Mouse (Mus musculus) intestine, embryonic 16.5 days (tissue): Measurements from ENCODE around the gene Naip6. TPM values are rescaled to one million over a fixed set of nuclear protein-coding genes. Genes with fewer than 3 reads are reported as not detected.
"Not testable (repeated sequence)": the region's sequence is repeated elsewhere in the genome, so short reads cannot be mapped to it uniquely, and the experiment has no call there.

Experiments
- ATAC-seq: fragments of 200-750 bp; cut with Nextera tagmentation; 2 replicates; pipeline ENCODE4 v1.8.0; 2017; ENCODE audit warnings: moderate TSS enrichment, moderate library complexity
- H3K27ac ChIP-seq: fragments of 300-500 bp; sonication (generic); 2 replicates; pipeline ENCODE4 v1.5.1; 2014; ENCODE audit warnings: mild to moderate bottlenecking, low read length
- H3K27me3 ChIP-seq: fragments of 300-500 bp; sonication (generic); replicated peaks from 2 replicates; pipeline ENCODE4 v1.6.1; 2014; ENCODE audit warnings: low read length, control low read depth, mixed read lengths; ENCODE audit not compliant: control insufficient read depth, insufficient read depth
- H3K36me3 ChIP-seq: fragments of 300-500 bp; sonication (generic); 2 replicates; pipeline ENCODE4 v1.6.1; 2014; ENCODE audit warnings: low read length, control low read depth; ENCODE audit not compliant: control insufficient read depth, insufficient read depth
- H3K4me1 ChIP-seq: fragments of 300-500 bp; sonication (generic); 2 replicates; pipeline ENCODE4 v1.6.1; 2014; ENCODE audit warnings: low read length, control low read depth, mixed read lengths; ENCODE audit not compliant: control insufficient read depth, insufficient read depth
- H3K4me2 ChIP-seq: fragments of 300-500 bp; sonication (generic); 2 replicates; pipeline ENCODE4 v1.6.1; 2014; ENCODE audit warnings: low read depth, low read length, control low read depth
- H3K4me3 ChIP-seq: fragments of 300-500 bp; sonication (generic); 2 replicates; pipeline ENCODE4 v1.5.1; 2014; ENCODE audit warnings: mild to moderate bottlenecking, low read length
- H3K9ac ChIP-seq: fragments of 300-500 bp; sonication (generic); 2 replicates; pipeline ENCODE4 v1.6.1; 2014; ENCODE audit warnings: low read depth, low read length
- H3K9me3 ChIP-seq: fragments of 300-500 bp; sonication (generic); 2 replicates; pipeline ENCODE4 v1.6.1; 2016; ENCODE audit warnings: low read length, control low read depth; ENCODE audit not compliant: control insufficient read depth
- WGBS: fragments of 180-500 bp; shearing (Covaris S2); extraction: QIAGEN DNeasy Blood & Tissue Kit; methylation state at CpG from one replicate; pipeline ENCODE4 v1.1.7; 2014; 5-methylcytosine and 5-hydroxymethylcytosine counted together
- polyA plus RNA-seq: library from polyadenylated mRNA; unstranded; fragments of >200 nt; fragmentation: Nextera tagmentation; extraction: Ambion mirVana; gene quantifications from 2 replicates; pipeline ENCODE4 v1.2.1, GENCODE M21; 2015

The Naip6 gene
- 11.7 and 15.3 TPM in 2 replicates for polyA plus RNA-seq

DNA sequence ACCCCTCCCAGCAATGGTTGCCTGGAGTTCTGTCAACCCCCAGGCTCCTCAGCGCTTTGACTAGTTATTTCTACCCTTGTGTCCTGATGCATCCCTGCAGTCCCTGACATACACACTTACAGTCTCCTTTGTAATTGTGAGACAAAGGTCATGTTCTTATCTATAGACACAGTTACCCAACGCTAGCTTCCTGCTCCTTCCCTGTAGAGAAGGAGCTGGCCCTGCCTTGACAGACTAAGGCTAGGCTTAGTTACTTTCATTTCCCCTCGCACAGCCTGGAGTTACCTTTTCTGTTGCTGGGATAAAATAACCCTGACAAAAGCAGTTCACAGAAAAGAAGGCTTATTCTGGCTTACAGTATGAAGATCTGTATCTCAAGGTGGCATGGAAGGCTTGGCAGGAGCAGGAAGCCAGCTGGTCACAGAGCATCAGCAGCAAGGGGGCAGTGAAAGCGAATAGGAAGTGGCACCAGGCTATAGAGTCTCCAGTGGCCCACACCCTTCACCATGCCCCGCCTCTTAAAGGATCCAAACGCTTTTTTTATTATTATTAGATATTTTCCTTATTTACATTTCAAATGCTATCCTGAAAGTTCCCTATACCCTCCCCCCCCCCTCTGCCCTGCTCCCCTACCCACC is at the start of gene Naip6:
TSS of gene Naip6 (minus strand) at position 419 of the 638 bp plus-strand sequence.
- H3K4me1 ChIP-seq, H3K36me3 ChIP-seq, H3K9me3 ChIP-seq, H3K9ac ChIP-seq, H3K27me3 ChIP-seq: not testable (repeated sequence)
- peak; percentile 99 for ATAC-seq
- WGBS: 56% methylated on average over 5 of the region's 6 CpGs
- Histone ChIP-seq H3K4me2 (peak within 1 kb of the TSS; percentile 30), H3K4me3 (peak within 1 kb of the TSS; percentile 36), H3K27ac (peak within 1 kb of the TSS; percentile 45; the same call in 1 of the 2 replicates)

- WGBS: 64% methylated on average over 2 of the region's 2 CpGs
- H3K4me3 ChIP-seq, H3K9ac ChIP-seq, H3K36me3 ChIP-seq, H3K27ac ChIP-seq, H3K27me3 ChIP-seq, H3K4me2 ChIP-seq, H3K4me1 ChIP-seq, ATAC-seq, H3K9me3 ChIP-seq: not testable (repeated sequence)
These were observed 34.8 kb upstream of the Naip6 start for GRCm38 (mm10) chr13:100352315-100352714.

DNA sequence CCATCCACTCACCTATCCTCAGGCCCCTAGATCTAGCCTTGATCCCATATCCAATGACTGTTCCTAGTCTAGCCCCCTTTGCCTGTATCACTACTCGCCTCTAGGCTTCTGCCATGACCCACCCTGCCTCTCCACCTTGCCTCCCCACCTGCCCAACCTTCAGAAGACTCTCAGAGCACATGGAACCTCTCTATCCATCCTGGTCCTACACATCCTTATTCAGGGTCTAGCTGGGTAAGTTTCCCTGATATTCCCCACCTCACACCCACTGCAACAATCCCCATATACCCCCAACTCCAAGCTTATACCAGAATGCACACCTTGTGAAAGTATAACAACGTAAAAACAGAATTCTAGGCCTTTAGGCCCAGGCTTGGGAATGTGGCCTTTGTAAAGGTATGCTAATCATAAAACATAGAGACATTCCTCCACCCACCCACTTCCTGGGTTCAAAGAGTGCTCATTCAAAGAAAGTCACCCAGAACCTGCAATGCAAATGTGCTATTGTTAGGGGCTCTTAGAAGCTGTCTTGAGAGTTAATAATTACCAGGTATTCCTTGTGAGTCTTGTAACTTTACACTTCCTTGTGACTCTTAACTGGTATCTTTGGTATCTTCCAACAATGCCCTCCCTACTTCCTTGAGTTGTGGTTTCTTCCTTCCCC is 32.2 kb upstream of the Naip6 start:
- H3K36me3 ChIP-seq, H3K27me3 ChIP-seq, H3K4me3 ChIP-seq, H3K9ac ChIP-seq, H3K27ac ChIP-seq, H3K4me2 ChIP-seq, H3K9me3 ChIP-seq, H3K4me1 ChIP-seq: not testable (repeated sequence)
- ATAC-seq: peak; percentile 59
- WGBS: 62% methylated on average over 1 of the region's 2 CpGs

GRCm38 (mm10) chr13:100341822-100342221 is 24.3 kb upstream of the Naip6 start:
- Histone ChIP-seq H3K9ac (no peak overlapping the region), H3K4me3 (no peak overlapping the region), H3K36me3 (no peaks in the 10 kb centered on the region), H3K27ac (no peak overlapping the region; the same call in 1 of the 2 replicates), H3K27me3 (no peaks in the 10 kb centered on the region), H3K9me3 (no peaks in the 10 kb centered on the region), H3K4me1 (no peaks in the 10 kb centered on the region), H3K4me2 (no peak overlapping the region)
- WGBS: 64% methylated on average over 2 of the region's 2 CpGs
- peak; percentile 77 for ATAC-seq

- not testable (repeated sequence) for H3K4me2 ChIP-seq, H3K4me1 ChIP-seq, H3K9me3 ChIP-seq, H3K36me3 ChIP-seq, H3K4me3 ChIP-seq, H3K9ac ChIP-seq, H3K27me3 ChIP-seq
- ATAC-seq: peak; percentile 57; the same call in 1 of the 2 replicates
- WGBS: 21% methylated on average over 4 of the region's 5 CpGs
- peak overlapping the region; percentile 41; the same call in 1 of the 2 replicates for H3K27ac ChIP-seq
These were observed 14.3 kb upstream of the Naip6 start for GRCm38 (mm10) chr13:100331728-100332127.

GRCm38 (mm10) chr13:100328899-100329298 is 11.4 kb upstream of the Naip6 start:
- peak overlapping the region; percentile 77 for H3K27ac ChIP-seq
- ATAC-seq: peak; percentile 63
- not testable (repeated sequence) for H3K4me1 ChIP-seq, H3K27me3 ChIP-seq, H3K4me3 ChIP-seq, H3K9ac ChIP-seq, H3K4me2 ChIP-seq, H3K36me3 ChIP-seq, H3K9me3 ChIP-seq
- 28% methylated on average over 1 of the region's 1 CpGs for WGBS

GRCm38 (mm10) chr13:100328029-100328428 is 10.6 kb upstream of the Naip6 start:
- not testable (repeated sequence) for H3K9me3 ChIP-seq, H3K4me3 ChIP-seq, H3K9ac ChIP-seq, H3K36me3 ChIP-seq, H3K27ac ChIP-seq, H3K4me1 ChIP-seq, H3K27me3 ChIP-seq, H3K4me2 ChIP-seq
- 38% methylated on average over 2 of the region's 2 CpGs for WGBS
- ATAC-seq: peak; percentile 75

- WGBS: 67% methylated on average over 3 of the region's 3 CpGs
- ATAC-seq: peak; percentile 54
These were observed 4.9 kb upstream of the Naip6 start for GRCm38 (mm10) chr13:100322266-100322837.

DNA sequence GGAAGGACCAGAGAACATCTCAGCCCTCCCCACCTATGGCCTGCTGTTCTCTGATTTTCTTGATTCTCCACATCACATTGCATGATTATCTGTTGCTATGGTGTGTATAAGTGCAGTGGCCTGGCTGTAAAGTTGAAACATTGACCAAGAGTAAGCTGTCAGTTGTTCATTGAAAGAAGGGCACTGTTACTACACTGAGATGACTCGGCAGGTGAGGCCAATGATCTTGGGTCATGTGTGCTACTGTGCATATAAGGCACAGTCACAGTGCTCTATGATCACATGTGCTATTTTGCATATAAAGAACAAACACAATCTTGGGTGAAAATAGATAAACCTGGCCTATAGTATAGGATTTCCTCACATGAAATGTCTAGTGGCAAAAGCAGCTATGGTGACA is 32.9 kb downstream of the Naip6 start:
- H3K4me2 ChIP-seq: no peak overlapping the region
- no peak overlapping the region for H3K27ac ChIP-seq
- no peaks in the 10 kb centered on the region for H3K4me1 ChIP-seq
- H3K9me3 ChIP-seq: no peaks in the 10 kb centered on the region
- no peak overlapping the region for H3K9ac ChIP-seq
- H3K27me3 ChIP-seq: no peaks in the 10 kb centered on the region
- no peak overlapping the region for H3K4me3 ChIP-seq
- WGBS: 62% methylated on average over 1 of the region's 1 CpGs
- ATAC-seq: peak; percentile 71
- H3K36me3 ChIP-seq: no peaks in the 10 kb centered on the region

More at GRCm38 (mm10) chr13:100322266-100322837, 4.9 kb upstream of the Naip6 start:
- not testable (repeated sequence) for H3K4me1 ChIP-seq, H3K9me3 ChIP-seq, H3K4me2 ChIP-seq, H3K9ac ChIP-seq, H3K27me3 ChIP-seq, H3K36me3 ChIP-seq, H3K4me3 ChIP-seq, H3K27ac ChIP-seq
